Mouse (Mus musculus): ENCODE results near the gene Tenm3. TPM values are rescaled to one million over a fixed set of nuclear protein-coding genes. Genes with fewer than 3 reads are reported as not detected.

The Tenm3 gene
- total and polyA plus RNA-seq, 2 experiments from 2014 or later: 25.0 to 160 TPM

- Histone ChIP-seq H3K27ac (ENCODE audit: low read depth, low read length) (no peak overlapping the region), H3K4me3 (ENCODE audit: low read depth, low read length) (no peak overlapping the region), H3K4me1 (ENCODE audit: insufficient read depth, low read length) (no peaks in the 10 kb centered on the region), H3K27me3 (ENCODE audit: insufficient read depth, low read length) (no peaks in the 10 kb centered on the region), H3K9ac (replicated peaks; ENCODE audit: low read length, poor library complexity, severe bottlenecking) (no peak overlapping the region), H3K4me2 (ENCODE audit: low read depth, low read length, poor library complexity, severe bottlenecking) (no peak overlapping the region), H3K9me3 (ENCODE audit: low read length) (no peaks in the 10 kb centered on the region), H3K36me3 (ENCODE audit: insufficient read depth, low read length) (no peaks in the 10 kb centered on the region)
- ATAC-seq (ENCODE audit: low FRiP score): no peak
- 28% methylated on average over 6 of the region's 6 CpGs for WGBS
- no peak for DNase-seq (ENCODE audit: low spot score)
- peak; percentile 18 for TF ChIP-seq CTCF (IDR thresholded peaks at IDR 0.05)
Observed at GRCm38 (mm10) chr8:48579732-48580131, 264.0 kb downstream of the Tenm3 start.

- H3K4me1 ChIP-seq (ENCODE audit: insufficient read depth, low read length): no peaks in the 10 kb centered on the region
- H3K4me3 ChIP-seq (ENCODE audit: low read depth, low read length): no peak overlapping the region
- 19% methylated on average over 8 of the region's 8 CpGs for WGBS
- H3K9me3 ChIP-seq (ENCODE audit: low read length): no peaks in the 10 kb centered on the region
- ATAC-seq (ENCODE audit: low FRiP score) (no peak), DNase-seq (ENCODE audit: low spot score) (no peak)
- no peak overlapping the region for H3K9ac ChIP-seq (replicated peaks; ENCODE audit: low read length, poor library complexity, severe bottlenecking)
- no peaks in the 10 kb centered on the region for H3K27me3 ChIP-seq (ENCODE audit: insufficient read depth, low read length)
- TF ChIP-seq CTCF (IDR thresholded peaks at IDR 0.05): no peak
- H3K27ac ChIP-seq (ENCODE audit: low read depth, low read length): no peak overlapping the region
- H3K4me2 ChIP-seq (ENCODE audit: low read depth, low read length, poor library complexity, severe bottlenecking): no peak overlapping the region
- no peaks in the 10 kb centered on the region for H3K36me3 ChIP-seq (ENCODE audit: insufficient read depth, low read length)
Observed at GRCm38 (mm10) chr8:48579144-48579543, 264.6 kb downstream of the Tenm3 start.

- DNase-seq (ENCODE audit: low spot score) (no peak), ATAC-seq (ENCODE audit: low FRiP score) (no peak)
- no peak for TF ChIP-seq CTCF (IDR thresholded peaks at IDR 0.05)
- H3K36me3 ChIP-seq (ENCODE audit: insufficient read depth, low read length): no peaks in the 10 kb centered on the region
- no peaks in the 10 kb centered on the region for H3K27me3 ChIP-seq (ENCODE audit: insufficient read depth, low read length)
- no peak overlapping the region for H3K27ac ChIP-seq (ENCODE audit: low read depth, low read length)
- H3K9ac ChIP-seq (replicated peaks; ENCODE audit: low read length, poor library complexity, severe bottlenecking): no peak overlapping the region
- H3K9me3 ChIP-seq (ENCODE audit: low read length): no peaks in the 10 kb centered on the region
- no peak overlapping the region for H3K4me3 ChIP-seq (ENCODE audit: low read depth, low read length)
- 0 out of 2 replicates have a peak, but pooled peaks cover under 1% of the 10 kb centered on the region for H3K4me1 ChIP-seq (ENCODE audit: insufficient read depth, low read length)
- no peak overlapping the region for H3K4me2 ChIP-seq (ENCODE audit: low read depth, low read length, poor library complexity, severe bottlenecking)
- 73% methylated on average over 1 of the region's 1 CpGs for WGBS
Observed at GRCm38 (mm10) chr8:48572941-48573340, 270.8 kb downstream of the Tenm3 start.

- Histone ChIP-seq H3K27me3 (ENCODE audit: insufficient read depth, low read length) (no peaks in the 10 kb centered on the region), H3K27ac (ENCODE audit: low read depth, low read length) (no peak overlapping the region), H3K4me2 (ENCODE audit: low read depth, low read length, poor library complexity, severe bottlenecking) (no peak overlapping the region), H3K9ac (replicated peaks; ENCODE audit: low read length, poor library complexity, severe bottlenecking) (no peak overlapping the region), H3K36me3 (ENCODE audit: insufficient read depth, low read length) (no peaks in the 10 kb centered on the region), H3K4me1 (ENCODE audit: insufficient read depth, low read length) (0 out of 2 replicates have a peak, but pooled peaks cover 2% of the 10 kb centered on the region), H3K4me3 (ENCODE audit: low read depth, low read length) (no peak overlapping the region), H3K9me3 (ENCODE audit: low read length) (no peaks in the 10 kb centered on the region)
- DNase-seq (ENCODE audit: low spot score) (no peak), ATAC-seq (ENCODE audit: low FRiP score) (no peak)
- 97% methylated on average over 2 of the region's 2 CpGs for WGBS
- no peak for TF ChIP-seq CTCF (IDR thresholded peaks at IDR 0.05)
Observed at GRCm38 (mm10) chr8:48572345-48572744, 271.4 kb downstream of the Tenm3 start.

GRCm38 (mm10) chr8:48568608-48569007 lies 275.1 kb downstream of the Tenm3 start:
- peak overlapping the region; percentile 55; the same call in 1 of the 2 replicates for H3K27ac ChIP-seq (ENCODE audit: low read depth, low read length)

GRCm38 (mm10) chr8:48567929-48568607 lies 275.7 kb downstream of the Tenm3 start:
- 0 out of 2 replicates have a peak, but pooled peaks cover 2% of the 10 kb centered on the region for H3K4me1 ChIP-seq (ENCODE audit: insufficient read depth, low read length)
- no peak; the same call in 1 of the 2 replicates for ATAC-seq (ENCODE audit: low FRiP score)
- no peaks in the 10 kb centered on the region for H3K9me3 ChIP-seq (ENCODE audit: low read length)
- peak overlapping the region; percentile 62 for H3K27ac ChIP-seq (ENCODE audit: low read depth, low read length)
- no peaks in the 10 kb centered on the region for H3K36me3 ChIP-seq (ENCODE audit: insufficient read depth, low read length)
- peak overlapping the region; percentile 1; the same call in 1 of the 2 replicates for H3K4me2 ChIP-seq (ENCODE audit: low read depth, low read length, poor library complexity, severe bottlenecking)
- no peak for TF ChIP-seq CTCF (IDR thresholded peaks at IDR 0.05)
- no peaks in the 10 kb centered on the region for H3K27me3 ChIP-seq (ENCODE audit: insufficient read depth, low read length)
- 24% methylated on average over 10 of the region's 10 CpGs for WGBS
- no peak overlapping the region for H3K9ac ChIP-seq (replicated peaks; ENCODE audit: low read length, poor library complexity, severe bottlenecking)
- DNase-seq (ENCODE audit: low spot score): peak; percentile 37
- H3K4me3 ChIP-seq (ENCODE audit: low read depth, low read length): no peak overlapping the region

More at GRCm38 (mm10) chr8:48568608-48569007, 275.1 kb downstream of the Tenm3 start:
- DNase-seq (ENCODE audit: low spot score) (no peak), ATAC-seq (ENCODE audit: low FRiP score) (no peak)
- Histone ChIP-seq H3K27me3 (ENCODE audit: insufficient read depth, low read length) (no peaks in the 10 kb centered on the region), H3K9me3 (ENCODE audit: low read length) (no peaks in the 10 kb centered on the region), H3K4me2 (ENCODE audit: low read depth, low read length, poor library complexity, severe bottlenecking) (no peak overlapping the region), H3K9ac (replicated peaks; ENCODE audit: low read length, poor library complexity, severe bottlenecking) (no peak overlapping the region), H3K4me3 (ENCODE audit: low read depth, low read length) (no peak overlapping the region), H3K36me3 (ENCODE audit: insufficient read depth, low read length) (no peaks in the 10 kb centered on the region), H3K4me1 (ENCODE audit: insufficient read depth, low read length) (0 out of 2 replicates have a peak, but pooled peaks cover 2% of the 10 kb centered on the region)
- 16% methylated on average over 4 of the region's 4 CpGs for WGBS
- TF ChIP-seq CTCF (IDR thresholded peaks at IDR 0.05): no peak
